Mouse (Mus musculus): ENCODE measurements around the gene Ccdc187. TPM values are rescaled to one million over a fixed set of nuclear protein-coding genes. Genes with fewer than 3 reads are reported as not detected.

The Ccdc187 gene
- polyA plus RNA-seq, 2 experiments: 0.03 to 0.26 TPM

- ATAC-seq (ENCODE audit: low FRiP score, low read depth): no peak
- Histone ChIP-seq H3K27ac (replicated peaks; ENCODE audit: low read depth, low read length) (no peak overlapping the region), H3K27me3 (ENCODE audit: control insufficient read depth, insufficient read depth, low read length) (peaks cover 79% of the 10 kb centered on the region), H3K9me3 (ENCODE audit: control insufficient read depth, low read length) (no peaks in the 10 kb centered on the region), H3K4me2 (replicated peaks; ENCODE audit: low read depth, low read length, severe bottlenecking) (no peak overlapping the region), H3K4me1 (ENCODE audit: control insufficient read depth, insufficient read depth, low read length) (no peaks in the 10 kb centered on the region), H3K4me3 (replicated peaks; ENCODE audit: low read length) (no peak overlapping the region), H3K36me3 (ENCODE audit: control insufficient read depth, insufficient read depth, low read length) (peaks cover 6% of the 10 kb centered on the region; the same call in 1 of the 2 replicates), H3K9ac (ENCODE audit: low read depth, low read length, severe bottlenecking) (no peak overlapping the region)
- TF ChIP-seq POLR2A (IDR thresholded peaks at IDR 0.05; ENCODE audit: borderline replicate concordance, extremely low read depth, insufficient read depth, insufficient read length): no peak
- 0% methylated on average over 16 of the region's 16 CpGs for WGBS
- DNase-seq (ENCODE audit: low spot score): peak; percentile 9
Measured at GRCm38 (mm10) chr2:26205126-26205525, 89.2 kb downstream of the Ccdc187 start.

GRCm38 (mm10) chr2:26202849-26203475, 91.4 kb downstream of the Ccdc187 start:
- no peak overlapping the region for H3K4me3 ChIP-seq (replicated peaks; ENCODE audit: low read length)
- TF ChIP-seq POLR2A (IDR thresholded peaks at IDR 0.05; ENCODE audit: borderline replicate concordance, extremely low read depth, insufficient read depth, insufficient read length): no peak
- no peak overlapping the region for H3K27ac ChIP-seq (replicated peaks; ENCODE audit: low read depth, low read length)
- ATAC-seq (ENCODE audit: low FRiP score, low read depth): no peak
- DNase-seq (ENCODE audit: low spot score): no peak
- WGBS: 2% methylated on average over 34 of the region's 36 CpGs
- H3K36me3 ChIP-seq (ENCODE audit: control insufficient read depth, insufficient read depth, low read length): no peaks in the 10 kb centered on the region
- peaks cover 7% of the 10 kb centered on the region; the same call in 1 of the 2 replicates for H3K4me1 ChIP-seq (ENCODE audit: control insufficient read depth, insufficient read depth, low read length)
- no peak overlapping the region for H3K4me2 ChIP-seq (replicated peaks; ENCODE audit: low read depth, low read length, severe bottlenecking)
- no peak overlapping the region for H3K9ac ChIP-seq (ENCODE audit: low read depth, low read length, severe bottlenecking)
- peaks cover 100% of the 10 kb centered on the region for H3K27me3 ChIP-seq (ENCODE audit: control insufficient read depth, insufficient read depth, low read length)
- no peaks in the 10 kb centered on the region for H3K9me3 ChIP-seq (ENCODE audit: control insufficient read depth, low read length)

GRCm38 (mm10) chr2:26201926-26202848, 92.2 kb downstream of the Ccdc187 start:
- under 1% methylated on average over 66 of the region's 77 CpGs for WGBS
- Histone ChIP-seq H3K4me3 (replicated peaks; ENCODE audit: low read length) (no peak overlapping the region), H3K36me3 (ENCODE audit: control insufficient read depth, insufficient read depth, low read length) (no peaks in the 10 kb centered on the region), H3K27me3 (ENCODE audit: control insufficient read depth, insufficient read depth, low read length) (peaks cover 100% of the 10 kb centered on the region), H3K9ac (ENCODE audit: low read depth, low read length, severe bottlenecking) (no peak overlapping the region), H3K4me1 (ENCODE audit: control insufficient read depth, insufficient read depth, low read length) (peaks cover 7% of the 10 kb centered on the region; the same call in 1 of the 2 replicates), H3K4me2 (replicated peaks; ENCODE audit: low read depth, low read length, severe bottlenecking) (no peak overlapping the region), H3K27ac (replicated peaks; ENCODE audit: low read depth, low read length) (no peak overlapping the region), H3K9me3 (ENCODE audit: control insufficient read depth, low read length) (no peaks in the 10 kb centered on the region)
- DNase-seq (ENCODE audit: low spot score) (no peak), ATAC-seq (ENCODE audit: low FRiP score, low read depth) (no peak)
- no peak for TF ChIP-seq POLR2A (IDR thresholded peaks at IDR 0.05; ENCODE audit: borderline replicate concordance, extremely low read depth, insufficient read depth, insufficient read length)

- peaks cover 99% of the 10 kb centered on the region for H3K27me3 ChIP-seq (ENCODE audit: control insufficient read depth, insufficient read depth, low read length)
- H3K36me3 ChIP-seq (ENCODE audit: control insufficient read depth, insufficient read depth, low read length): no peaks in the 10 kb centered on the region
- no peak overlapping the region for H3K4me3 ChIP-seq (replicated peaks; ENCODE audit: low read length)
- peak; percentile 4 for DNase-seq (ENCODE audit: low spot score)
- peak overlapping the region; percentile 21; the same call in 1 of the 2 replicates for H3K4me2 ChIP-seq (replicated peaks; ENCODE audit: low read depth, low read length, severe bottlenecking)
- H3K9me3 ChIP-seq (ENCODE audit: control insufficient read depth, low read length): no peaks in the 10 kb centered on the region
- no peak overlapping the region for H3K9ac ChIP-seq (ENCODE audit: low read depth, low read length, severe bottlenecking)
- WGBS: under 1% methylated on average over 10 of the region's 10 CpGs
- no peak overlapping the region for H3K27ac ChIP-seq (replicated peaks; ENCODE audit: low read depth, low read length)
- no peak for TF ChIP-seq POLR2A (IDR thresholded peaks at IDR 0.05; ENCODE audit: borderline replicate concordance, extremely low read depth, insufficient read depth, insufficient read length)
- peaks cover 7% of the 10 kb centered on the region; the same call in 1 of the 2 replicates for H3K4me1 ChIP-seq (ENCODE audit: control insufficient read depth, insufficient read depth, low read length)
- no peak for ATAC-seq (ENCODE audit: low FRiP score, low read depth)
Measured at GRCm38 (mm10) chr2:26198488-26198887, 95.9 kb downstream of the Ccdc187 start.

GRCm38 (mm10) chr2:26194552-26195339, 99.6 kb downstream of the Ccdc187 start:
- H3K9ac ChIP-seq (ENCODE audit: low read depth, low read length, severe bottlenecking): no peak overlapping the region

More at GRCm38 (mm10) chr2:26194552-26195339, 99.6 kb downstream of the Ccdc187 start:
- H3K4me3 ChIP-seq (replicated peaks; ENCODE audit: low read length): no peak overlapping the region
- H3K27ac ChIP-seq (replicated peaks; ENCODE audit: low read depth, low read length): no peak overlapping the region
- WGBS: 30% methylated on average over 7 of the region's 7 CpGs
- H3K4me1 ChIP-seq (ENCODE audit: control insufficient read depth, insufficient read depth, low read length): peaks cover 7% of the 10 kb centered on the region; the same call in 1 of the 2 replicates
- ATAC-seq (ENCODE audit: low FRiP score, low read depth): no peak
- DNase-seq (ENCODE audit: low spot score): no peak
- no peak overlapping the region for H3K4me2 ChIP-seq (replicated peaks; ENCODE audit: low read depth, low read length, severe bottlenecking)
- no peak for TF ChIP-seq POLR2A (IDR thresholded peaks at IDR 0.05; ENCODE audit: borderline replicate concordance, extremely low read depth, insufficient read depth, insufficient read length)
- H3K36me3 ChIP-seq (ENCODE audit: control insufficient read depth, insufficient read depth, low read length): no peaks in the 10 kb centered on the region
- H3K27me3 ChIP-seq (ENCODE audit: control insufficient read depth, insufficient read depth, low read length): peaks cover 85% of the 10 kb centered on the region
- no peaks in the 10 kb centered on the region for H3K9me3 ChIP-seq (ENCODE audit: control insufficient read depth, low read length)

Other genes with a start within 250 kb of the Ccdc187 start
- gene Nacc2, start 171.3 kb downstream of the Ccdc187 start, polyA plus RNA-seq (2012; rRNA removed): 6.4 and 11.8 TPM in 2 replicates
- 5.0 and 5.3 TPM in 2 replicates for gene Nacc2, start 171.3 kb downstream of the Ccdc187 start, polyA plus RNA-seq (2014; fragmentation: Nextera tagmentation; extraction: Ambion mirVana)
- gene Lhx3, start 86.3 kb downstream of the Ccdc187 start, polyA plus RNA-seq (2012; rRNA removed): 0.03 TPM in 2 replicates
- not detected in 2 replicates for gene Lhx3, start 86.3 kb downstream of the Ccdc187 start, polyA plus RNA-seq (2014; fragmentation: Nextera tagmentation; extraction: Ambion mirVana)
- 22.4 and 25.3 TPM in 2 replicates for gene Qsox2, start 57.0 kb downstream of the Ccdc187 start, polyA plus RNA-seq (2012; rRNA removed)
- 16.1 and 18.0 TPM in 2 replicates for gene Qsox2, start 57.0 kb downstream of the Ccdc187 start, polyA plus RNA-seq (2014; fragmentation: Nextera tagmentation; extraction: Ambion mirVana)
- 78.4 and 103 TPM in 2 replicates for gene Gpsm1, start 21.0 kb upstream of the Ccdc187 start, polyA plus RNA-seq (2012; rRNA removed)
- 31.0 and 37.6 TPM in 2 replicates for gene Gpsm1, start 21.0 kb upstream of the Ccdc187 start, polyA plus RNA-seq (2014; fragmentation: Nextera tagmentation; extraction: Ambion mirVana)
- 28.2 and 33.8 TPM in 2 replicates for gene Dnlz, start 57.6 kb upstream of the Ccdc187 start, polyA plus RNA-seq (2012; rRNA removed)
- 30.5 and 31.1 TPM in 2 replicates for gene Dnlz, start 57.6 kb upstream of the Ccdc187 start, polyA plus RNA-seq (2014; fragmentation: Nextera tagmentation; extraction: Ambion mirVana)
- gene Card9, start 66.4 kb upstream of the Ccdc187 start, polyA plus RNA-seq (2012; rRNA removed): 4.1 and 5.6 TPM in 2 replicates
- 1.2 and 1.4 TPM in 2 replicates for gene Card9, start 66.4 kb upstream of the Ccdc187 start, polyA plus RNA-seq (2014; fragmentation: Nextera tagmentation; extraction: Ambion mirVana)
- 53.2 and 61.3 TPM in 2 replicates for gene Snapc4, start 86.1 kb upstream of the Ccdc187 start, polyA plus RNA-seq (2012; rRNA removed)
- gene Snapc4, start 86.1 kb upstream of the Ccdc187 start, polyA plus RNA-seq (2014; fragmentation: Nextera tagmentation; extraction: Ambion mirVana): 22.7 and 30.5 TPM in 2 replicates
- 217 and 222 TPM in 2 replicates for gene Entr1, start 94.8 kb upstream of the Ccdc187 start, polyA plus RNA-seq (2012; rRNA removed)
- gene Entr1, start 94.8 kb upstream of the Ccdc187 start, polyA plus RNA-seq (2014; fragmentation: Nextera tagmentation; extraction: Ambion mirVana): 120 and 124 TPM in 2 replicates
- 106 and 108 TPM in 2 replicates for gene Pmpca, start 94.8 kb upstream of the Ccdc187 start, polyA plus RNA-seq (2012; rRNA removed)
- 72.3 and 78.9 TPM in 2 replicates for gene Pmpca, start 94.8 kb upstream of the Ccdc187 start, polyA plus RNA-seq (2014; fragmentation: Nextera tagmentation; extraction: Ambion mirVana)
- 36.7 and 43.2 TPM in 2 replicates for gene Inpp5e, start 114.6 kb upstream of the Ccdc187 start, polyA plus RNA-seq (2012; rRNA removed)
- gene Inpp5e, start 114.6 kb upstream of the Ccdc187 start, polyA plus RNA-seq (2014; fragmentation: Nextera tagmentation; extraction: Ambion mirVana): 16.4 and 20.1 TPM in 2 replicates
- 62.5 and 73.3 TPM in 2 replicates for gene Sec16a, start 150.7 kb upstream of the Ccdc187 start, polyA plus RNA-seq (2012; rRNA removed)
- gene Sec16a, start 150.7 kb upstream of the Ccdc187 start, polyA plus RNA-seq (2014; fragmentation: Nextera tagmentation; extraction: Ambion mirVana): 47.1 and 47.6 TPM in 2 replicates
- 28.1 and 40.2 TPM in 2 replicates for gene Notch1, start 222.1 kb upstream of the Ccdc187 start, polyA plus RNA-seq (2012; rRNA removed)
- 44.5 and 47.0 TPM in 2 replicates for gene Notch1, start 222.1 kb upstream of the Ccdc187 start, polyA plus RNA-seq (2014; fragmentation: Nextera tagmentation; extraction: Ambion mirVana)